Mouse (Mus musculus): ENCODE measurements around the gene Ceacam1. TPM values are rescaled to one million over a fixed set of nuclear protein-coding genes. Genes with fewer than 3 reads are reported as not detected.
"Not testable (repeated sequence)": the region's sequence is repeated elsewhere in the genome, so short reads cannot be mapped to it uniquely, and the experiment has no call there.

Ceacam1 gene
- 16.1 and 21.2 TPM in 2 replicates for total RNA-seq (2021)
- long read RNA-seq, experiment 1, transcript Ceacam1-202 (7 exons, 1,478 nt) = major isoform, 7 of 27 reads
- long read RNA-seq, experiment 1, transcript Ceacam1-209 (6 exons, 1,061 nt) = major isoform, 7 of 27 reads
- long read RNA-seq, experiment 1, partial matches to known transcripts = 9 of 27 reads
- long read RNA-seq, experiment 1, other reads (novel, unspliced or antisense) = 3 of 27 reads
- long read RNA-seq, experiment 2, transcript Ceacam1-209 (6 exons, 1,061 nt) = major isoform, 7 of 14 reads
- long read RNA-seq, experiment 2, partial matches to known transcripts = 1 of 14 reads
- long read RNA-seq, experiment 2, other reads (novel, unspliced or antisense) = 1 of 14 reads

- DNase-seq = peak; percentile 76
Measured at GRCm38 (mm10) chr7:25477091-25477751, at the start of gene Ceacam1. TSS of gene Ceacam1 (minus strand) at chr7:25477603.

- not testable (repeated sequence) for DNase-seq
Measured at GRCm38 (mm10) chr7:25516070-25516777, 38.8 kb upstream of the Ceacam1 start.

GRCm38 (mm10) chr7:25515667-25516066 is 38.3 kb upstream of the Ceacam1 start:
- DNase-seq = not testable (repeated sequence)

DNA sequence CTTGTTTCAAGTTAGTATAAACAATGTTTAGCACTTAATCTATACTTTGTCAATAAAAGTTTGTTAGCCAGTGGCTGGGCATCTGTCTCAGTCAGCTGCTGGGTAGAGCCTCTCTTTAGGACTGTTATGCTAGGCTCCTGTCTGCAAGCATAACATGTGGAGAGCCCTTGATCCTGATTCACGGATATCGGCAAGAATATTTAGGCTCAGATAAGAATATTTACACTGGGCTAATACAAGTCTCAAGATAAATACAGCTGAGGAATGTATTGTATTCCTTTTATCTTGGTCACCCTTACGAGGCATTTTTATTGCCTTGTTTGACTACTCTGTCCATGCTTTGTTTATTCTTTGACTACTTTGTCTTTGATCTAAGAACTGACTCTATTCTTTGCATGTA is 32.5 kb upstream of the Ceacam1 start:
- no peak for DNase-seq

DNA sequence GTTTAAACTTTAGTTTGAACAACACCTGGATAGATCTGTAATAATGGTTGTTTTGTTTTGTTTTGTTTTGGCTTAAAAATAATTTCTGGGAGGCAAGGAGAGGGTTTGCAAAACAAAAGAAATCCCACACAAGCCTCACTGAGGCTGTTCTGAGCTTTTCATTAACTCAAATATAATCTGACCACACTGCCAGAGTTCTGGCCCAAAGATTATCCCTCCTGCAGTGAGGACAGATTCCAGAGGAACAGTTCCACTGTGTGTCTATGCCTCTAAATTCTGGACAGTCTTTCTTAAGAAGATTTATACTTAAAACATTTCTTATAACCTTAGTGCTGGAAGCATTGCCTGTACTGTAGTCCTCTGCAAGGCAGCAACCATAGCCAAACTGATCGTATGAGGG is 17.2 kb upstream of the Ceacam1 start:
- DNase-seq = no peak

DNA sequence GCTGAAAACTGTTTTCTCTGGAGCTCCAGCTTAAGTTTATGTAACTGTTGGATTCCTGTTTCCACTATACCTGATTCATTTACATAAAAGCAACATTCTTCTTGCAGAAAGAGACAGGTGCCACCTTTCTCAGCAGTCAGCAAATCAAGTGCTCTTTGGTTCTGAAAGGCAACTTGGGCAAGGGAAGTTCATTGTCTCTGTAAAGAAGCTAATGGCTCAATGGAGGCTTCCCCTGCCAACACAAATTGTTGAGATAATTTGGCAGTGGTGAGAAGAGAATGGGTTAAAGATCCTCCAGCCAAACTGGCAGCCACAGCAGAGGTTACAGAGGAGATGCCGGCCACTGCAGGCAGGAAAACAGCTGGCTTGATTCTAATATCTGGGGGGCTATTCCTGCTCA is 13.3 kb upstream of the Ceacam1 start:
- not testable (repeated sequence) for DNase-seq

- not testable (repeated sequence) for DNase-seq
Measured at GRCm38 (mm10) chr7:25489382-25489781, 12.0 kb upstream of the Ceacam1 start.

- peak; percentile 56 for DNase-seq
Measured at GRCm38 (mm10) chr7:25486186-25486585, 8.8 kb upstream of the Ceacam1 start.

- no peak for DNase-seq
Measured at GRCm38 (mm10) chr7:25485061-25485460, 7.7 kb upstream of the Ceacam1 start.

- DNase-seq = no peak
Measured at GRCm38 (mm10) chr7:25483133-25483735, 5.8 kb upstream of the Ceacam1 start.

GRCm38 (mm10) chr7:25480791-25481190 is 3.4 kb upstream of the Ceacam1 start:
- not testable (repeated sequence) for DNase-seq

DNA sequence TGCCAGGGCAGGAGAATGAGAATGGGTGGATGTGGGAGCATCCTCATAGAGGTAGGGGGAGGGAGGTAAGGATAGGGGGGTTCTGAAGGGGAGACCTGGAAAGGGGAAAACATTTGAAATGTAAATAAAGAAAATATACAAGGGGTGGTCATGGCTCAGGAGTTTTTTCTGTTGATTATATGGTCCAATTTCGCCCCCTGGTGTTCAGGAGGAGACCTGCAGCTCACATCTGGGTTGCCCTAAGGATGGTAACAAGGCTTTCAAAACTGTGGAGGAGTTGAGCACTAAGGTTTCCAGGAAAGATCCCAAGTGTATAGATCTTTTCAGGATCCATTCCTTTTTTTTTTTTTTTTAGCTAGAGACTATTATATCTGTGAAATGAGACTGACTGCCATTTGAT is 2.0 kb upstream of the Ceacam1 start:
- peak; percentile 61 for DNase-seq

- not testable (repeated sequence) for DNase-seq
Measured at GRCm38 (mm10) chr7:25477752-25478093, 320 bp upstream of the Ceacam1 start.

GRCm38 (mm10) chr7:25471821-25472220 is 5.6 kb downstream of the Ceacam1 start:
- peak; percentile 44 for DNase-seq

GRCm38 (mm10) chr7:25465586-25465985 is 11.8 kb downstream of the Ceacam1 start:
- DNase-seq = not testable (repeated sequence)

DNA sequence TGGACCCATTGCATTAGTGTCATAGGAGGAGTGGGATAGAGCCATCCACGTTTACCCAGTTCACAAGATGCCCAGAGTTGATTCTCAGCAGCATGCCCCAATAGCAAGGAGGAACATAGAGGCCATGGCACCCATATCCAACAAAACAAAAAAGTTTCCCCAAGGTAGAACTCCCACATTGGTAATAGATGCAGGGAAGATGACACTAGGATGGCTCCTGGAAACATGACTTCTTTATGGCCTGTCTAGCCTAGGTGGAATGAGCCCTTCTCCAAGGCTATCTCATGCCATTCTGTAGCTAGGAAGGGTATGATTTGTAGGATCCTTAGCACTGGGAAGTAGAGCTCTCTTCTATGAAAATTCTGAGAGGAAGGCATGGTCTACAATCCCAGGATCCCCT is 12.4 kb downstream of the Ceacam1 start:
- DNase-seq = no peak

- DNase-seq = not testable (repeated sequence)
Measured at GRCm38 (mm10) chr7:25462033-25462337, 15.4 kb downstream of the Ceacam1 start.

GRCm38 (mm10) chr7:25461336-25462032 is 15.9 kb downstream of the Ceacam1 start:
- DNase-seq = peak; percentile 55

DNA sequence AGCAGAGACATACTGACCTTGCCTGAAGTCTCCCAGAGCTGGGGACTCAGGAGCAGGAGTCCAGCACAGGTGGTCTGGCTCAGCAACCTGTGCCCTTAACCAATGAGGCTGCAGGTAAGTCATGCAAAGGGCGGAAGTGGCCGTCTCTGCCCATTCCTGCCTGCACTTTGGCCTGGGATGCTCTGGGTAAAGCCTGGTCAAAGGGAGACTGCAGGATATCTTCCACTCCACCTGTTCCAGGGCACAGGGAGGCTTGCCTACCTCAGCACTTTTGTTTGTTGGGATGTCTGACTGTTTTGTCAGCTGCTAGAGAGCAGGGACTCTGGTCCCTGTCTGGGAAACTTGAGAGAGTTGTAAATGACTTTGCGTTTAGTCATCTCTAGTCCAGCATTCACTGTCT is 25.3 kb downstream of the Ceacam1 start:
- DNase-seq = no peak

GRCm38 (mm10) chr7:25449913-25450890 is 27.2 kb downstream of the Ceacam1 start:
- DNase-seq = no peak

GRCm38 (mm10) chr7:25440816-25441153 is 36.6 kb downstream of the Ceacam1 start:
- no peak for DNase-seq
